Mouse (Mus musculus): ENCODE measurements at regions not wholly inside any gene's neighbourhood (a gene's known extent, or its start where the extent isn't known, plus 50 kb on each side); places are given as distances from the start of the nearest gene placed in this dataset.

GRCm38 (mm10) chr3:149682246-149682645 lies 691.9 kb upstream of the Adgrl2 start:
- TF ChIP-seq POLR2A (IDR thresholded peaks at IDR 0.05; ENCODE audit: control insufficient read depth, extremely low read depth, insufficient read depth, low read length, poor library complexity) (no peak), CTCF (IDR thresholded peaks at IDR 0.05; ENCODE audit: borderline replicate concordance, control insufficient read depth, extremely low read depth, insufficient read depth, low read length, poor library complexity) (no peak)

All from thymus, adult 2 months (tissue).